ENCODE assay signal across 16 mouse cellular contexts in the genomic region with DNA sequence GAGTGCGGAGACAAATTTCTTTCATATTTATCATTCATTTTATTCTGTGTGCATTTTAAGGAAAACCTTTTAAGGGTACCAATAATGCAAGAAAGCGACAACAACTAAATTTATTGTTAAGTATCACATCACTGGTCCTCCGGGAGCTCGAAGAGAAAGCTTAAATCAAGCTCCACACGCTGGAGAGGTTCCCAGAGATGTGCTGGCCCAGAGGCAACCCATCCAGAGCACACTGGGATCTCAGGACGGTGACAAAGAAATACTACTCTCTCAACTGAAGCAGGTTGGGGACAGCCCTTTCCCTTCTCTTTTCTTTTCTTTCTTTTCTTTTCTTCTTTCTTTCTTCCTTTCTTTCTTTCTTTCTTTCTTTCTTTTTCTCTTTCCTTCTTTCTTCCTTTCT.
DNase-seq lines count a peak whose midpoint lies in the region; ATAC-seq and TF ChIP-seq lines count a peak whose summit lies in the region.
"Had no signal": no experiment of that assay in that cellular context is flagged by ENCODE, and none has a peak within 500 bp of the region (broad histone marks: within the 10 kb centered on the region; RNA-seq: fewer than 3 reads in every experiment).

No protein-coding gene starts in this region.

- ATAC-seq in midbrain, embryonic 11.5 days (ENCODE audit: low FRiP score) = no peak
- no peak for ATAC-seq in midbrain, embryonic 16.5 days
- ATAC-seq: inflammation-experienced regulatory T-cells, adult 6 months; liver, postnatal 0 days had no signal

- H3K27ac ChIP-seq in midbrain, embryonic 11.5 days (ENCODE audit: low read depth, low read length) = peak overlapping the region; percentile 28
- H3K27ac ChIP-seq in midbrain, embryonic 16.5 days (ENCODE audit: low read length) = no peak overlapping the region
- H3K27ac ChIP-seq in gastrocnemius, adult 2 months = no peak overlapping the region
- H3K27ac ChIP-seq: embryonic facial prominence, embryonic 12.5 days had no signal

- H3K27me3 ChIP-seq in midbrain, embryonic 11.5 days (ENCODE audit: control insufficient read depth, insufficient read depth, low read length) = no peaks in the 10 kb centered on the region
- no peaks in the 10 kb centered on the region for H3K27me3 ChIP-seq in midbrain, embryonic 16.5 days (ENCODE audit: control insufficient read depth, insufficient read depth, low read depth, low read length)
- H3K27me3 ChIP-seq: embryonic facial prominence, embryonic 12.5 days; Patski had no signal

- H3K4me1 ChIP-seq in midbrain, embryonic 11.5 days (ENCODE audit: control insufficient read depth, insufficient read depth, low read length) = peaks cover 34% of the 10 kb centered on the region
- peaks cover 21% of the 10 kb centered on the region for H3K4me1 ChIP-seq in midbrain, embryonic 16.5 days (ENCODE audit: control insufficient read depth, insufficient read depth, low read length)

- peak; percentile 7 to 12 for DNase-seq in heart, postnatal 14 days
- DNase-seq in heart, postnatal 25 days (ENCODE audit: low spot score) = no peak
- no peak for DNase-seq in midbrain, embryonic 11.5 days (ENCODE audit: low spot score, missing footprints)
- peak; percentile 46 for DNase-seq in gastrocnemius, adult 2 months
- DNase-seq in skeletal muscle tissue, adult 2 months (ENCODE audit: low read depth, low spot score) = peak; percentile 19
- DNase-seq in thymus, postnatal 14 days = no peak
- DNase-seq in kidney, postnatal 36 days = no peak
- DNase-seq: B cell, adult 2 months; cerebellum, adult 11-12 months; cerebellum, postnatal 36 days; liver, postnatal 0 days had no signal

- H3K9ac ChIP-seq in midbrain, embryonic 11.5 days (ENCODE audit: low read length) = peak overlapping the region; percentile 16; the same call in 1 of the 2 replicates
- H3K9ac ChIP-seq in midbrain, embryonic 16.5 days (ENCODE audit: low read depth, low read length) = no peak overlapping the region
- H3K9ac ChIP-seq: embryonic facial prominence, embryonic 12.5 days; liver, postnatal 0 days had no signal

- no peak for TF ChIP-seq CTCF in gastrocnemius, adult 2 months (IDR thresholded peaks at IDR 0.05)

- intact Hi-C loops in heart, postnatal 14 days (cut with DNase I) = no loop called here
- intact Hi-C loops in heart, postnatal 25 days (cut with DNase I) = no loop called here
- intact Hi-C loops in gastrocnemius, adult 2 months (cut with DNase I) = no loop called here

- no peaks in the 10 kb centered on the region for H3K36me3 ChIP-seq in midbrain, embryonic 11.5 days (ENCODE audit: control insufficient read depth, insufficient read depth, low read length)
- H3K36me3 ChIP-seq in midbrain, embryonic 16.5 days (ENCODE audit: control insufficient read depth, insufficient read depth, low read length) = no peaks in the 10 kb centered on the region
- H3K36me3 ChIP-seq: embryonic facial prominence, embryonic 12.5 days had no signal

- H3K4me2 ChIP-seq in midbrain, embryonic 11.5 days = no peak overlapping the region
- no peak overlapping the region for H3K4me2 ChIP-seq in midbrain, embryonic 16.5 days (ENCODE audit: low read length)
- H3K4me2 ChIP-seq: embryonic facial prominence, embryonic 12.5 days had no signal

- no peak overlapping the region for H3K4me3 ChIP-seq in midbrain, embryonic 11.5 days (ENCODE audit: low read depth, low read length)
- no peak overlapping the region for H3K4me3 ChIP-seq in midbrain, embryonic 16.5 days (ENCODE audit: low read depth, low read length)
- H3K4me3 ChIP-seq in gastrocnemius, adult 2 months = no peak overlapping the region
- H3K4me3 ChIP-seq: embryonic facial prominence, embryonic 12.5 days; myocyte had no signal

- 31% methylated on average over 6 of the region's 6 CpGs for WGBS in midbrain, embryonic 11.5 days
- 26% methylated on average over 6 of the region's 6 CpGs for WGBS in midbrain, embryonic 16.5 days

- H3K9me3 ChIP-seq in midbrain, embryonic 11.5 days (ENCODE audit: control insufficient read depth, low read length) = no peaks in the 10 kb centered on the region
- H3K9me3 ChIP-seq in midbrain, embryonic 16.5 days (replicated peaks; ENCODE audit: control insufficient read depth, low read length, poor library complexity, severe bottlenecking) = no peaks in the 10 kb centered on the region
- H3K9me3 ChIP-seq: embryonic facial prominence, embryonic 12.5 days had no signal

Comparison
In these comparisons a context has a peak if more than half of its experiments do, and no peak if none do; other contexts are left out.
1. DNase-seq: peak in heart, postnatal 14 days (2 of 2), gastrocnemius, adult 2 months (single experiment) and skeletal muscle tissue, adult 2 months (single experiment); none in heart, postnatal 25 days (single experiment), midbrain, embryonic 11.5 days (single experiment), thymus, postnatal 14 days (single experiment) and kidney, postnatal 36 days (0 of 2).